Mouse (Mus musculus) thymus, adult 2 months (tissue): Measurements from ENCODE around the gene Fndc3b.

Experiments used
- CTCF ChIP-seq: fragments of 200-500 bp; IDR thresholded peaks from 2 replicates; pipeline ENCODE4 v1.5.1; 2012; ENCODE audit warnings: mild to moderate bottlenecking, control low read depth, low read length, moderate library complexity, borderline replicate concordance; ENCODE audit not compliant: control insufficient read depth, poor library complexity, insufficient read depth; ENCODE audit errors: extremely low read depth
- POLR2A ChIP-seq: fragments of 200-500 bp; IDR thresholded peaks from 2 replicates; pipeline ENCODE4 v1.6.1; 2012; ENCODE audit warnings: mild to moderate bottlenecking, low read length, control low read depth, moderate library complexity; ENCODE audit not compliant: control insufficient read depth, poor library complexity, insufficient read depth; ENCODE audit errors: extremely low read depth

GRCm38 (mm10) chr3:27551005-27551404, 160.1 kb downstream of the Fndc3b start:
- TF ChIP-seq CTCF, result no peak
- TF ChIP-seq POLR2A, result no peak
